Mouse (Mus musculus): ENCODE data around the gene Ank2.

Ank2 gene

DNA sequence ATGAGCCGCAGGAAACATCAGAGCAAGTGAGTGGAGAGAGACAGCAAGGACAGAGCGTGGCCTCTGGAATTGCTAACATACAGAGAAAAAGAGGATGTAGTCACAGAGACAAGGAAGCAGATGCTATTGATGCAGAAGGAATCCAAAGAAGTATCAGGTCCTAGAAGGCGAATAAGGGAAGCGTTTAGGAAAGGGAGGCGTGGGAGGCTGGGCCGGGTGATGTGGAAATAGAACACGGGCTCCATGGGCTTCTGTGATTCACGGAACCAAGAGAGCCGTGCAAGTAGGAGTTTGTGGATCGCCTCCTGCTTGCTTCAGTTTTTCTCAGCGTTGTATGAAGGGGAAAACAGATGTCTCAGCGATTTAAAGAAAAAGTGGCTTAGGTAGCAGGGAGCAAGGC, 463.6 kb downstream of the Ank2 start:
- DNase-seq (ENCODE audit: low read depth, low spot score) = no peak

DNA sequence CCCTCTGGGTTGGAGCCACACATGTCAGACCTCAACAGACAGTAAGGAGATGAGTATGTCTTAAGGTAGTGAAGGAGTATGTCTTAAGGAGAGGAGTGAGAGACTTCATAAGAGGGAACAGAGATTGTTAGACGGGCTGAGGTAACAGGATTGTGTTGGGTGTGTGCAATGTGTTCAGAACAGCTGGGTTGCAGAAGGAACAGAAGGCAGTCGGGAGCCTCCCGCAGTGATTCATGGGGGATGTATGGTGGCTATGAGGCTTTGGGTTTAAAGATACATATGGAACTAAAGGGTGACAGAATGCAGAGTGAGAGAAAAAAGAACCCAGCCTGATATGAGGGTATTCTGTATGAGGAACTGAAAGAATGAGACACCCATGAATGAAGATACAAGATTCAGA, 464.2 kb downstream of the Ank2 start:
- DNase-seq (ENCODE audit: low read depth, low spot score) = no peak

DNA sequence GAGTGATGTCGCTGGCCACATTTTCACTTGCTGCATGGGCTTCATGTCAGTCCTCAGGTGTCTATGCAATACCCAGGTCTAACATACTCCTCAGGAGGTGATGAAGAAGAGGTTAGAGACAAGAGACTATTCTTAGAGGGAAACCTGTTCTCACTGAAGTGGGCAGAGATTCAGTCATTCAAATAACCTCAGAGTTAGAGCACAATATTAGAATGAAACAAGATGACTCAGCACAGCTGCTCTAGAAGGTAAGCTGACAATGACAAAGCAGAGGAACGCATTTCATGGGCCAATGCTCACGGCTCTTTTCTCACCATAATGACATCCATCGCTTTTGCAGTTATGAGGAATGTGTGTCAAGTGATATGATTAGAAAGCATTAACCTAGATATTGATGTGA, 475.2 kb downstream of the Ank2 start:
- DNase-seq (ENCODE audit: low read depth, low spot score) = no peak

DNA sequence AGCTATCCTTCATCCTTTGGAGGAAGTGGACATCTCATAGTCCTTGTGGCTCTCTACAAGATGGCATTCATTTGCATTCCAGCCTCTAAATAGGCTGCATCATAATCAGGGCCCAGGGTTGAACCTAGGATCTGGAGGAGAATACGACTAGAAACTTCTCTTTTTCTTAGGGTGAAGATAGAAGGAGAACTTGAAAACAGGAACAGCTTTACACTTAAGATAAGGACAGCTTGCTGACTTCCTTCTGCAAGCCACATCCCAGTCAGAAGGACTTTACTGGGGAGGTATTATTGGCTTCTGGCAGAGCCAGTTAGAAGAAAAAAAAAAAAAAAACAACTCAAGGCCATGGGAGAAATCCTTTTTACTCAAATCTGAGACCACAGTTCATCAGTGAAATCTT, 479.0 kb downstream of the Ank2 start:
- DNase-seq (ENCODE audit: low read depth, low spot score) = no peak

DNA sequence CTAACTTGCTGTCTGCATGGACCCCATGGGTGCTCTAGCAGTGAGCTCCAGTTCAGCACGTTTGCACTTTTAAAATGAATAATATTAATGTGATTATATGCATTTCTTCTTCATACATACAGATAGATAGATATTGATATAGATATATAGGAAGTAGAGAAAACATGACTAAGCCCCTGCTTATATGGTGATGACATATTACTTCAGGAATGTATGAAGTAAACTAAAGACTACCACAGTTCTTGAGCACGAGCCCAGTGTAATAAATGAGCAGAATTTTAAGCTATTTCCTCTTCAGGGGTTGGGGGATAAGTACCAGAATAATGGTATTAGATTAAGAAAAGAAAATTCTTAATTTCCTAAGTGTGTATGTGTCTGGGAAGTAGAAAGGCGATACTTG, 479.4 kb downstream of the Ank2 start:
- DNase-seq (ENCODE audit: low read depth, low spot score) = no peak

DNA sequence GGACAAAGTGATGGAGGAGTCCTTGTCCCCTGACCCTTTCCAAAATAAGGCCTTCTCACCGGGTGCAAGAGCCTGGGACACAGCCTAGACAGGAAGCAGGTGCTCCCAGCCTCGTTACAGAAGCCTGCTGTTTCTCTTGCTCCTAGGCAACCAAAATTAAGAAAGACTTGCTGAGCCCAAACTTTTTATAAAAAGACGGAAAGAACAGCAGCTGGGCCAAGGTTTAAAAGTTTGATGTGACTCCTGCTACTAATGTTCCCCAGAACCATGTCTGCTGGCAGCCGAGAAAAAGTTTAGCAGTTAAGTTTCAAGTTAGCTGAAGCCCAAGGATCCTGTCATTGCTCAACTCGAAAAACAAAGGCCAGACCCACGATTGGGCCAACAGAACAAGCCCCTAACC, 480.0 kb downstream of the Ank2 start:
- no peak for DNase-seq (ENCODE audit: low read depth, low spot score)

DNA sequence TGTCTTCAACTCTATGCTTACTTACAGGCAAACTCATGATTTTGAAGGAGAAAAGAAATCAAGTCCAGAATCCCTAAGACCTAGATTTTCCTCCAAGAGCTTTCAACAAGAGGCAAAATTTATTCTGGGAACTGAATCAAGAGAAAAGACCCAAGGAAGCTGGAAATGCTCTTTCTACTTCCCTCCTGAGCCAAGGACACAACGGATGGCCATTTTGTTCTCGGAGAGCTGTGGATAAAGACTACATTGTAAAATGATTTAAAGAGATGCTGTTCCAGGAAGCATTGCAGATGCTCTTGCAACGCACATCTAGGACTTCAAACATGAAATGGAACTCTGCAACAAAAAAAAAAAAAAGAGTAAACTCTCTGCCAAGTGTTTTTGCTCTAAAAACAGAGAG, 481.6 kb downstream of the Ank2 start:
- no peak for DNase-seq (ENCODE audit: low read depth, low spot score)

DNA sequence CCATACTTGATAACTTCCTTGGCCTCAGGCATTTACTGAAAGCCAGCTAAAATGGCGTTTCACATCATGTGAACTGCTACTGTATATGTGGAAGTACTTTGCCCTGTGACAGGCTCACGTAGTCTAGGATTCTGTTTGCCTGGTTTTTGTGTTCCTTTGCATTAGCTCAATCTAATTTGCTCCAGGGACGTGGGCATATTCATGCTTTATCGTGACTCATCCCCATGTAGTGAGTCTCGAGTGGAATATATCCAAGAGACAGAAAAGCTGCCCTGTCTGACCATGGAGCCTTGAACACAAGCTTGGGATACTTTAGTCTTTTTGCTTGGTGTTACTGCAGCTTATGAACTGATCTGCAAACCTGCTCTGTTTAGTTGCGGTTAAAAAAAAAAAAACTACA, 483.6 kb downstream of the Ank2 start:
- DNase-seq (ENCODE audit: low read depth, low spot score) = no peak

DNA sequence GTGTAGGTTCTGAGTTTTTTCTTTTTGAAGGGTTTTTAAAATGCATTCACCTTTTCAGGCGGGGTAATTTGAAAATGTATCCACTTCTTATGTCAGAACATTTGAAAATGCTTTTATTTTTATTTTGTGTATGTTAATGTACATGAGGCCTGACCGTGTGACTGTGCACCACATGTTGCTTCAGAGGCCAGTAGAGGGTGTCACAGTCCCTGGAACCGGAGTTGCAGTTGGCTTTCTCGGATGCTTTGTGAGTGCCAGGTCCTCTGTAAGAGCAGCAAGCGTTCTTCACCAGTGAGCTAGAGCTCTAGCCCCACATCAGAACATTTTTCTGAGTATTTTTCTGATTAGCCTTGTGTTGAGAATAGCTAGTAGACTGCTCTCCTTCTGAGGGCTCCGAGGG, 484.0 kb downstream of the Ank2 start:
- DNase-seq (ENCODE audit: low read depth, low spot score) = no peak

DNA sequence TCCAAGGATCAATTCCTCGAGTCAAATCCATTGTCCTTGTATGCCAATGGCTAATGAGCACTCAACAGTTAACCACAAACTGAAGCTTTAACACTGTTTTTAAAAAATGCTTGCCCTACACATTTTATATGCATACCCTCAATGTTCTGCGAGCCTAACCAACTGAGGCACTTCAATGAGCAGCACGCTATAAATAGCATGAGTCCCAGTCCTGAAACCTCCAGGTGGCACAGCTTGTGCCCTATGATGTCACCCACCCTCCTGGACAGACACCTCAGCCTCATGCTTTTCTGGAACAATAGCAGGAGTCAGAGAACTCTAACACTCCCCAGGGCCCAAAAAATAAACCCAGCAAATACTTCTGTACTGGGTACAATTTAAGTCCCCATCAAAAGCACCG, 485.2 kb downstream of the Ank2 start:
- DNase-seq (ENCODE audit: low read depth, low spot score) = no peak

DNA sequence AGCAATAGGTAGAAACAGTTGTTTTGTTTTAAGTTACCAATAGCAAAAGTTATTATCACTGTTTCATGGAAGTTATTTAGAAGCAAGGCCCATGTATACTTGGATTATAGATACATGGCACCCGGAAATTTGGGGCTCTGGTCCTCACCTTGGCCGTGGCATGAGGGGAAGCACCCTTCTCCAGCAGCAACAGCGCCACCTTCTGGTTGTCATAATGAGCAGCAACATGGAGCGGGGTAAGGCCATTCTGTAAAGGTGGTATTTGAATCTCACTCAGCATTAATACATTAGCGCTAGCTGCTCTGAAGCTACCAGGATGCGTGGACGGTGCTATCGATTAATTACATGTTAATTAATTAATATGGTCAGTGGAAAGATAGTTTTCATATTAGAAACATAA, 486.6 kb downstream of the Ank2 start:
- peak; percentile 4 for DNase-seq (ENCODE audit: low read depth, low spot score)

DNA sequence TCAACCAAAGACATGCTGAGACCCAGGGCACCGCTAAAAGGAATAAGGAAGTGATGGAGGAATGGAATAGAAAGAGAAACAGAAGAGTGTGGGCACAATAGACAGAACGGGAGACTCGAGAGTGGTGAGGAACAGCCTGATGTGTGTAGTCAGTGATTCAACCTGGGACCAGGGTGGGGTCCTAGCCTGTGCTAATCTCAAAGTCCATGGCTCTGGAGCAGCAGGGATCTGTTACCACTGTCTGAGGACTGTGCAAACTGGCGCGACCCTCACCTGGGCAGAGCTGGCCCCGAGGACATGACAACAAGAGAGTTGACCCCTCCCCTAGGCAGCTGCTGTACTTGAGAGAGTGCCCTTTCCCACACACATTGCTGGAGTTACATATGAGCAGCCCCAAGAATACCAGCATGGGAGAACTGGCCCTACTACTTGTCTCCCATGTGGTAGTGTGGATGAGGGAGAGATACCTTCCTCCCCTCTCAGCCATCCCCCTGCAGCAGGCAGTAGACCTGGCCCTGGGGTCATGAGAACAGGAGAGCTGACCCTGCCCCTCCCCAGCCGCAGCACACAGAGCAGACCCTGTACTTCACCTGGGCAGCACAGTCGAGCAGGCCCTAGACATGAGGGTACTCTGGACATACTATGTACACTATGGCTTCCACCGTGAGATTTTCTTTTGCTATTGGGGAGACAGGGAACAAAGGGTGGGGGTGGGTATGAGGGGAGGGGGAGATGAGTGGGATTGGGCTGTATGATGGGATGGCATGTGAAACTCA, 493.1 kb downstream of the Ank2 start:
- DNase-seq (ENCODE audit: low read depth, low spot score) = no peak

DNA sequence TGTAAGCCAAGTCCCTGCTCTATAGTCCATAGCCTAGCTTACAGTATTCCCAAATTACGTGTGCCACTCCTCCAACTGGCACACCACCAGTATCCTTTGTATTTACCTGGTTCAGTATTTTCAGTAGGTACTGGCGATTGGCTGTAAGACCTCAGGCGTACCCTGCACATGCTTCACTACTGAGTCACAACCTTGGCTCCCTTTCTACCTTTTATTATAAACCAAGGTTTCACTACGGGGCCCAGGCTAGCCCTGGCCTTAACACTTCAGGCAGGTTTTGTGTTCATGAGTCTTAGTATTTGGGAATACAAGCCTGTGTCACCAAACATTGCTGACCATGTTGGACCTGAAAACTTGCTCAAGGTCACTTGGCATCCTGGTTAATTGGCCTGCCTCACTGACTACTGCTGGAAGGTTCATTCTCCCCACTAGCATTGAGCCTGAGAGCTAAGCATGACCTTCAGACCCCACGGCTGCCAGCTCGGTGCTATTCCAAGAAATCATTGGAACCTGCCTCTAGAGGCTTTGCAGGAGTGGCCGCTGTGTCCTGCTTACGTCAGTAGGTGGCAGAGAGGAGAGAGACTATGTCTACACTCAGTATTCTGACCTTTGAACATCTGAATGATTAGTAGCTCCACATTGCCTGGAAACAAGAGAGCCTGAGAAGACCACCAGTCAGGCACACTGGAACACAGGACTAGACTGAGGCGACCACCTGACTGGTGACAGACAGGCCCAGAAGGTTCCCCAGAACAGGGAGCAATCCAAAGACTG, 494.1 kb downstream of the Ank2 start:
- DNase-seq (ENCODE audit: low read depth, low spot score) = no peak

DNA sequence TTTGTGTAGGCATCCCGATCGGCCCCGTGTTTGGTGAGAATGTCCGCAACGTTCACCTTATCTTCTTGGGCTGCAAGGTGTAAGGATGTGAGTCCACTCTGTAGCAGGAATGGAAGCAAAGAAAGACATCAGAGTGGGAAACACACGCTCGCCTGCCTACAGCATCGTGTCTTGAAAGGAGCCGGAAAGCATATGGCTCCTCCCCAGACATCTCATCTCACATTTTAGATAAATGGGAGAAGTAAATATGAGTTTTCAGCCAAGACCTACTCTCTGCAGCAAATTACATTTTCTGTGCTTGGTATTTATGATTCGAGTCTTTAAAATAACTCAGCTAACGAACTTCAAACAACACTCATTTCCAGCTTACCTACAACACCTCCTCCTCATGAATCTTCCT, 495.2 kb downstream of the Ank2 start:
- DNase-seq (ENCODE audit: low read depth, low spot score) = no peak

DNA sequence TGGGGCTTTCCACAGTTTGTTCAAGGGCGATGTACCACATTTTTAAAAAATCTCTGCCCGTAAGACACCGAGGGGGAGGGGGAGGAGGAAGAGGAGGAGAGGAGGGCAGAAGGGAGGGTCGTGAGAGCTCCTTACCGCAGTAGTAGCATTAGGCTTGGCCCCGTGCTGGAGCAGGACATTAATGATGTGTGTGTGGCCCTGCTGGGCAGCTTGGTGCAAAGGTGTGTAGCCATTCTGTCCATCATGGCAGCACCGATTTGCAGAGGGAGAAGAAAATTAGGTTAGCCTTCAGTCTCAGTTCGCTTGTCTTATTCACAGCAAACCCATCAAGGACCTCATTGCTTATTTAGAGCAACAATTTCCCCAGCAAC, 500.4 kb downstream of the Ank2 start:
- no peak for DNase-seq (ENCODE audit: low read depth, low spot score)

DNA sequence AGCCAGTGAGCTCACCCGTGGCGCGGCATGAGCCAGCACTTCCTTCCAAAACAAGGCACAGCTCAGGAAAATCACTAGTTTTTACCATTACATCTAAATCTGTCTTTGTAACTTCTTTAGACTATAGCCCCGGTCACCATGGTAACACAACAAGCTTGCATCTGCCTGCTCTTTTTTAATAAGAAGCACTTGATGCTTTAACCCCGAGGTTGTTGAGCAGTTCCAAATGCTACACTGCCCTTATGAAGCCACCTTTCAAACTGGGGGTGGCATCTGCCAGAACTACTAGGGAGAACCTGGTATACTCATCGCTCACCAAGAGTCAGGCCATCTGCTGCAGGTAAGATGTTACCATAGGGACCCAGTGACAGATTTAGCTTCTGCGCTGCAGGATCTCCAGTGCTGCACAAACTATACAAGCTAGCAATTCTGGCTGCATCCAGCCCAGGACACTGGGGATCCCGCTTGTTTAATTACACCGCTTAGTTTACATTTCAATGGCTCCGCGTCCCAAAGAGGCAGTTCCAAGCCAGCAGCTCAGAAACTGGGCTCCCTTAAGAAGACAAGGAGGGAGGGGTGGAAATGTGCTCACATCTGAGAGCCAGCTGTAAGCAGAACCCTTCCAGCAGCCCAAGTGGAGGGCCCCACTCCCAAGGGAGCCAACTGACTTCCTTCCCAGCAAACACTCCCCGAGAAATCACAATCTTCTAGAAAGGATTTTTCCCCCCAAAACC, 501.0 kb downstream of the Ank2 start:
- DNase-seq (ENCODE audit: low read depth, low spot score) = no peak

DNA sequence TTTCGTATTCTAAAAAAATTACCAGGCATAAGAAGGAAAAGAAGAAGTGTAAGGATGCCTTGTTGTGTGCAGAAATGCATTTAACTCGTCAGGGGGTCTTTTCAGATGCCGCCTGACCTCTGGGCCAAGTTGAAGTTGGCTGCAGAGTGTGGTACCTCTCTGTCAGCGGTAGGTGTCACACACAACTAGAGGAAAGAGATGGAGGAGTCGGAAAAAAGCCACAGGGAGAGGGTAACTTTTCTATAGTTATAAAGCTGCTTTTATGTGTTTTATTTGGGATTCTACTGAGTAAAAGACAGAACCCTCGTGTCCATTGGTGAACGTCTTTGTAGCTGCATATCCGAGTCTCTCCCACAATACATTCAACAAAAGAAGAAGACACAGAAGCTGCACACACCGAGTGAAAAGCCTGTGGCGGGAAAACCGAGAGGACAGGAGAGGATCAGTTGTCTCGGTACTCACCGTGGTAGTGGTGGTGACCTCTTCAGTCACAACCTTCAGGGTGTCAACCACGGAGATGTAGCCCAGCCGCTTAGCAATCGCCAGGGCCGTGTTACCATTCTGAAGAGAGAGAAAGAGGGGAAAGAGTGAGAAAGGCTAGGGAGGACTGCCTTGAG, 501.7 kb downstream of the Ank2 start:
- no peak for DNase-seq (ENCODE audit: low read depth, low spot score)

DNA sequence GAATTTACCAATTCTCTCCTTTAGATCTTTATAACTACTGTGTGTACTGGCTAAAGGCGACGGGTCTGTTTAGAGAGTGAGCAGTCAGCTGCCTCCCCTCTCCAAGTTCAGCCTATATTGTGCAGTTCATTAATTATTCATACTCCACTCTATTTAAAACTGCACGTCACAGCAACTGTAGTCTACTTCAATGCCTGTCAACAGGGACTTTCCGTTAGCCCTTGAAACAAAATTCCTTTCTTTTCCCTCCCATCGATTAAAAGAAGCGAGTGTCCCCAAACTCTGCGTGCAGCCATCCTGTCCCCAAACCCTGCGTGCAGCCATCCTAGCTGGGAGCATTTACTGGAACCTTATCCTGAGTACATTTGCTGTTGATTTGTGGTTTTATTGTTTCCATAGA, 502.4 kb downstream of the Ank2 start:
- DNase-seq (ENCODE audit: low read depth, low spot score) = no peak

DNA sequence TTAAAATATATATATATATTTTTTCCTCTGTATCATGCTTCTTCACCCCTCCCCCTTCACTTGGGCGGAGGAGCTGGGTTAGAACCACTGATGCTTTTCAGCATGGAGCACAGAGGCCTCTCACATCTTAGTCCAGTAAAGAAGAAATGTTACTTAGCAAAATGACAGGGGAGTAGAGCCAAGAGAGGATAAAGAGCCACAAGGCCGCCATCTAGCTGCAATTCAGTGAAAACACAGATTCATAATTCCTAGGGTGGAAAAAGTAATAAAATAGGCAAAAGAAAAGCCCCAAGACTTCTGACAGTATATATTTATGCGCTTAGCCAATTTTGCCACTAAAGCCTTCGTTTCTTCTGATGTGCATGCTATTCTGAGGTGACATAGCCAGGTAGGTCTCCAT, 503.2 kb downstream of the Ank2 start:
- DNase-seq (ENCODE audit: low read depth, low spot score) = no peak

DNA sequence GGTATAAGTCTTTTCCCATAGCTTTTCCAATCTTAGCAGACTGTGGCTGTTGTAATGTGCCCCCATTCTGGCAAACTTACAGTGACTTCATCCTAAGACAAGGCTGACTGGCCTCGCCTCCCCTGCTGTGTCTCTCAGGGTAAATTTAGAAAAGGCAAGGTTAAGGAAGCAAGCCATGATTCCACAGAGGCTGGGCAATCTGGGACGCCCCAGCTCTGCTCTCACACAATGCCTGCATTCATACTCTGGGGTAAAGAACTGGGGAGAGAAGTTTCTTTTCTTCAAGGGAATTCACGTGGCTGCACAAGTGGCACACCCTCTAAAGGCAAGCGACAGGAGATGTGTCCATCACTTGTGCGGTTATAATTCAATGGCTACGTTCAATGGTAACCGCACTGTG, 505.0 kb downstream of the Ank2 start:
- DNase-seq (ENCODE audit: low read depth, low spot score) = no peak

DNA sequence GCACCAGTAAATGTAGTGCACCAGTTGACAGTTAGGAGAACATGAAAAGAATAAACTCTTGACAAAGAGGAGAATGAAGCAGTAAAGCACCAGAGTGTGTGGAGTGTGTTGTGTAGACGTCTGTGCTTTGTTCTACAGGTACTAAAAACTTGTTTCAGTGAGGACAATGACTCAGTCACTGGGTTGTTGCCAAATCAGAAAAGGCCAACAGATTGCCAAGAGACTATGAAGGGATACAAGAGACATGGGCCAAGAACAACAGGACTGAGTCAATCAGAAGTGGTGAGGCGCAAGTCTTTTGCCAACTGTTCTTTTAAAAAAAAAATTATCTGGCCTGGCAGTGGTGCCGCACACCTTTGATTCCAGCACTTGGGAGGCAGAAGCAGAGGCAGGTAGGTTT, 509.2 kb downstream of the Ank2 start:
- DNase-seq (ENCODE audit: low read depth, low spot score) = no peak

DNA sequence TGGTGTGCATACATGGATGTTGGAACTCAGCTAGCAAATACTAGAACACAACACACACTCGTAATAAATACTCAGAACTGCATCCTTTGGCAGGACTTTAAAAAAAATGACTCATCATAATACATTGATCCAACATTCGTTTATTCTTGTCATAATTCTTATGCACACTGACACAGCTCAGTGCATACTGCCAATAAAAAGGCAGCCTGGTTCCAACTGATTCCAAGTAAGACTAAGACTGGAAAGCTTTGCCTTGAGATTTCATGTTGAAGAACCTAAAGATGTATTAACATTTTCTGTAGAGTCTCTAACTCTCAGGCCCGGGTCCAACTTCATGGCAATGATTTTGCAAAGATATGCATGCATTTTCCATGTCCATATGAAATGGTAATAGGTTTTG, 512.5 kb downstream of the Ank2 start:
- no peak for DNase-seq (ENCODE audit: low read depth, low spot score)

Measured in CD4-positive helper T cell, adult 2 months (primary cell).